Mouse (Mus musculus) myocyte (in vitro differentiated cells): Measurements from ENCODE around the gene Cyth3.

Experiments
- CEBPB ChIP-seq: IDR thresholded peaks from 2 replicates; pipeline ENCODE4 v1.6.1; 2011; ENCODE audit warnings: mild to moderate bottlenecking, moderate library complexity; ENCODE audit not compliant: poor library complexity, insufficient read depth, severe bottlenecking
- E2F4 ChIP-seq: IDR thresholded peaks from one replicate; pipeline ENCODE4 v1.6.1; 2011; ENCODE audit warnings: mild to moderate bottlenecking, control low read depth, moderate library complexity; ENCODE audit not compliant: insufficient read depth
- MAX ChIP-seq: IDR thresholded peaks from one replicate; pipeline ENCODE4 v1.6.1; 2011; ENCODE audit warnings: low read depth, mild to moderate bottlenecking, control low read depth
- MYOD1 ChIP-seq, 3 experiments: IDR thresholded peaks; one replicate each; pipeline ENCODE4 v1.6.1; 2011; ENCODE audit warnings: control low read depth in 2 of 3, low read depth in 2 of 3, mild to moderate bottlenecking in 2 of 3, moderate library complexity in 1 of 3; ENCODE audit not compliant: insufficient read length in 2 of 3, control insufficient read depth in 1 of 3
- MYOG ChIP-seq, 3 experiments: IDR thresholded peaks; one replicate each; pipeline ENCODE4 v1.6.1; 2011; ENCODE audit warnings: control low read depth in 2 of 3, low read depth in 2 of 3, mild to moderate bottlenecking in 2 of 3; ENCODE audit not compliant: insufficient read length in 2 of 3, control insufficient read depth in 1 of 3, insufficient read depth in 1 of 3
- POLR2A ChIP-seq: IDR thresholded peaks from one replicate; pipeline ENCODE4 v1.6.1; 2011; ENCODE audit warnings: low read depth, mild to moderate bottlenecking, control low read depth, moderate library complexity; ENCODE audit not compliant: insufficient read length
- POLR2AphosphoS2 ChIP-seq: IDR thresholded peaks from one replicate; pipeline ENCODE4 v1.6.1; 2011; ENCODE audit warnings: low read depth, control low read depth; ENCODE audit not compliant: insufficient read length
- REST ChIP-seq: IDR thresholded peaks from one replicate; pipeline ENCODE4 v1.6.1; 2011; ENCODE audit warnings: mild to moderate bottlenecking, control low read depth, moderate library complexity; ENCODE audit not compliant: insufficient read depth, insufficient read length
- SRF ChIP-seq: IDR thresholded peaks from one replicate; pipeline ENCODE4 v1.6.1; 2011; ENCODE audit warnings: low read depth; ENCODE audit not compliant: control insufficient read depth, insufficient read length
- TCF12 ChIP-seq: IDR thresholded peaks from one replicate; pipeline ENCODE4 v1.6.1; 2011; ENCODE audit warnings: mild to moderate bottlenecking, control low read depth; ENCODE audit not compliant: poor library complexity, insufficient read depth, severe bottlenecking
- TCF3 ChIP-seq: IDR thresholded peaks from one replicate; pipeline ENCODE4 v1.6.1; 2011; ENCODE audit warnings: low read depth, control low read depth; ENCODE audit not compliant: insufficient read length
- USF1 ChIP-seq: IDR thresholded peaks from one replicate; pipeline ENCODE4 v1.6.1; 2011; ENCODE audit warnings: low read depth, mild to moderate bottlenecking, control low read depth, moderate library complexity

DNA sequence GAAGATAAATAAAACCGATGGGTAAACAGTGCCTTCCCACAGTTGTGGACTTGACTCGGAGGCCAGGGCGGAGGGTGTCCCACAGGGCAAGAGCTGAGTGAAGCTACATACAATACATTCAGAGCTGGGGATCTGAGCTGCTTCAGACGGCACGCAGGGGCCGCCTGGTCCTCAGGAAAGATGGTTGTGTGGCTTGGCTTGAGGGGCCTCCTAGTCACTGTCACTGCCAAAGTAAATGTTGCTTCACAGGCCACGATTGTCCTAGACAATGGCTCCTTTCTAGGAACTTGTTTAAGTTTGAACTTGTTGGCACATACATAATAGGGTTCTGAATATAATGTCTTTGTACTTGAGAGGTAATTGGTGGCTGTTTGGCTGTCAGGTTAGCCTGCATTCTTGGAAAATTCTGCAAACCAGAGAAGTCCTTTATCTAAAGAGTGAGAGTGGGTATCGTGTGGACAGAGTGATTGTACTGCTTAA lies 62.7 kb downstream of the Cyth3 start:
- no peak for TF ChIP-seq POLR2A
- no peak for TF ChIP-seq MYOD1 (IDR thresholded peaks at IDR 0.05; ENCODE audit: control insufficient read depth in 1 of 3, insufficient read length in 2 of 3, low read depth in 2 of 3)
- TF ChIP-seq POLR2AphosphoS2 = no peak
- TF ChIP-seq MAX = no peak
- no peak for TF ChIP-seq MYOG (IDR thresholded peaks at IDR 0.05; ENCODE audit: control insufficient read depth in 1 of 3, insufficient read depth in 1 of 3, insufficient read length in 2 of 3, low read depth in 2 of 3)
- no peak for TF ChIP-seq TCF12
- TF ChIP-seq E2F4 = no peak
- TF ChIP-seq REST = no peak
- no peak for TF ChIP-seq USF1
- TF ChIP-seq CEBPB = no peak
- no peak for TF ChIP-seq TCF3
- no peak for TF ChIP-seq SRF
